Mouse (Mus musculus) heart, embryonic 16.5 days (tissue): Measurements from ENCODE around the gene Fhod1. TPM values are rescaled to one million over a fixed set of nuclear protein-coding genes. Genes with fewer than 3 reads are reported as not detected.

Experiments
- ATAC-seq: fragments of 200-750 bp; cut with Nextera tagmentation; replicated peaks from 2 replicates; pipeline ENCODE4 v1.8.0; 2017; ENCODE audit warnings: moderate number of reproducible peaks; ENCODE audit not compliant: insufficient read depth, low FRiP score; ENCODE audit errors: extremely low read depth
- H3K27ac ChIP-seq: fragments of 300-500 bp; sonication (generic); 2 replicates; pipeline ENCODE4 v1.5.1; 2014; ENCODE audit warnings: mild to moderate bottlenecking, low read length, control low read depth, moderate library complexity
- H3K27me3 ChIP-seq: fragments of 300-500 bp; sonication (generic); 2 replicates; pipeline ENCODE4 v1.6.1; 2014; ENCODE audit warnings: low read length, mixed read lengths; ENCODE audit not compliant: control insufficient read depth, insufficient read depth
- H3K36me3 ChIP-seq: fragments of 300-500 bp; sonication (generic); 2 replicates; pipeline ENCODE4 v1.6.1; 2014; ENCODE audit not compliant: control insufficient read depth, insufficient read depth
- H3K4me1 ChIP-seq: fragments of 300-500 bp; sonication (generic); 2 replicates; pipeline ENCODE4 v1.6.1; 2014; ENCODE audit warnings: low read length, mixed read lengths; ENCODE audit not compliant: control insufficient read depth, insufficient read depth
- H3K4me2 ChIP-seq: fragments of 300-500 bp; sonication (generic); 2 replicates; pipeline ENCODE4 v1.6.1; 2014; ENCODE audit warnings: low read depth, mild to moderate bottlenecking, control low read depth, low read length
- H3K4me3 ChIP-seq: fragments of 300-500 bp; sonication (generic); 2 replicates; pipeline ENCODE4 v1.5.1; 2014; ENCODE audit warnings: mild to moderate bottlenecking, control low read depth, low read length
- H3K9ac ChIP-seq: fragments of 300-500 bp; sonication (generic); 2 replicates; pipeline ENCODE4 v1.6.1; 2014; ENCODE audit warnings: low read length, control low read depth
- H3K9me3 ChIP-seq: fragments of 300-500 bp; sonication (generic); replicated peaks from 2 replicates; pipeline ENCODE4 v1.6.1; 2016; ENCODE audit warnings: low read length; ENCODE audit not compliant: control insufficient read depth
- WGBS: fragments of 180-500 bp; shearing (Covaris S2); extraction: QIAGEN DNeasy Blood & Tissue Kit; methylation state at CpG from one replicate; pipeline ENCODE4 v1.1.7; 2014; 5-methylcytosine and 5-hydroxymethylcytosine counted together
- polyA plus RNA-seq: library from polyadenylated mRNA; unstranded; fragments of >200 nt; fragmentation: Nextera tagmentation; extraction: Ambion mirVana; gene quantifications from 2 replicates; pipeline ENCODE4 v1.2.1, GENCODE M21; 2015

Fhod1 gene
- polyA plus RNA-seq, 1 experiment from 2014 or later, result 1.1 TPM

- H3K9me3 ChIP-seq, result no peaks in the 10 kb centered on the region
- no peak overlapping the region for H3K4me3 ChIP-seq
- peaks cover 3% of the 10 kb centered on the region; the same call in 1 of the 2 replicates for H3K4me1 ChIP-seq
- H3K36me3 ChIP-seq, result no peaks in the 10 kb centered on the region
- no peak overlapping the region for H3K9ac ChIP-seq
- H3K4me2 ChIP-seq, result no peak overlapping the region
- peak; percentile 58; the same call in 1 of the 2 replicates for ATAC-seq
- WGBS, result 67% methylated on average over 26 of the region's 26 CpGs
- no peak overlapping the region for H3K27ac ChIP-seq
- peaks cover 2% of the 10 kb centered on the region; the same call in 1 of the 2 replicates for H3K27me3 ChIP-seq
Observed at GRCm38 (mm10) chr8:105355179-105356024, 7.6 kb upstream of the Fhod1 start.

DNA sequence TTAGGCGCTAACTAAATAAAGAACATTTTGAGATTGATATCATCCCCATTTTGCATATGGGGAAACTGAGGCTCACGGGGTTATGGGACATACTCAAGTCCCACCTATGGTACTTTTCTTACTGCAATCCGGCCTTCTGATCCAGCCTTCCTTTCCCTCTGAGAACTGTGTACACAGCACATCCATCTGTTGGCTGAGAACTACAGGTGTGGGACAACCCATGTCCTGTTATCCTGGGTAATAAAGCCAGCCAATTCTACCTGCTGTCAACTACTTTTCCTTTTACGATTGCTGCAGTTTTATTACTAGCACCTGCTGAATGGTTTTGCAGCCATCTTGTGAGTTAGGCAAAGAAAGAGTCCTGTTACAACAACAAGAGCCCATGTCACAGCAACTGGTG lies 6.8 kb upstream of the Fhod1 start:
- no peak overlapping the region for H3K4me2 ChIP-seq
- H3K27ac ChIP-seq, result no peak overlapping the region
- no peak overlapping the region for H3K4me3 ChIP-seq
- WGBS, result 87% methylated on average over 4 of the region's 4 CpGs
- H3K4me1 ChIP-seq, result peaks cover 11% of the 10 kb centered on the region
- peaks cover 2% of the 10 kb centered on the region; the same call in 1 of the 2 replicates for H3K27me3 ChIP-seq
- H3K9ac ChIP-seq, result no peak overlapping the region
- H3K9me3 ChIP-seq, result no peaks in the 10 kb centered on the region
- no peak for ATAC-seq
- no peaks in the 10 kb centered on the region for H3K36me3 ChIP-seq

DNA sequence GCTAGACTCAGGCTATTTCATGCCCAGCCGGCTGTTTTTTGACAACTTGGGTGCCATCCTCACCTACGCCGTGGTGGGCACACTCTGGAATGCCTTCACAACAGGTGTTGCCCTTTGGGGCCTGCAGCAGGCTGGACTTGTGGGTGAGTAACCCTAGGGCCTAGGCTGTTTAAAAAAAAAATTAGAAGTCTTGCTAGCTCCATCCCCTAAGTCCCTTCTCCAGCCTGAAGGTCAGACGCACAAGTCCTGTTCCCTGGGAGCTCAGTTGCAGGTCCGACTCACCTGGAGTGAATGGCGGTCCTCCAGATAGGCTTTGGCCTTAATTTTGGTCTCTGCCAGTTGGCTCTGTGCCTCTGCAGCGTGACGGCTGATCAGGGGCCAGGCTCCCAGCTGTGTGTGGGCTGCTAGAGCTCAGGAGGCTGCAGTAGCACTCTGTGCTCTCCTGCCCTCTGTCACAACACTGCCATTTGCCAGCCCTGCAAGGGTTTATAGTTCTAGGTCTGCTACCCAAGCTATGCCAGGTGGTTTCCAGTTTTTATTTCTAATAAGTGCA lies 5.9 kb upstream of the Fhod1 start:
- Histone ChIP-seq H3K9ac (no peak overlapping the region), H3K4me1 (peaks cover 13% of the 10 kb centered on the region), H3K4me2 (no peak overlapping the region), H3K27ac (no peak overlapping the region), H3K4me3 (no peak overlapping the region), H3K36me3 (no peaks in the 10 kb centered on the region), H3K27me3 (peaks cover 2% of the 10 kb centered on the region; the same call in 1 of the 2 replicates), H3K9me3 (no peaks in the 10 kb centered on the region)
- WGBS, result 62% methylated on average over 8 of the region's 8 CpGs
- ATAC-seq, result no peak

GRCm38 (mm10) chr8:105350186-105350585 lies 2.4 kb upstream of the Fhod1 start:
- no peak for ATAC-seq
- Histone ChIP-seq H3K27me3 (peaks cover 2% of the 10 kb centered on the region; the same call in 1 of the 2 replicates), H3K9ac (no peak overlapping the region; the same call in 1 of the 2 replicates), H3K36me3 (no peaks in the 10 kb centered on the region), H3K9me3 (no peaks in the 10 kb centered on the region), H3K27ac (no peak overlapping the region), H3K4me1 (peaks cover 33% of the 10 kb centered on the region), H3K4me3 (peak overlapping the region; percentile 73; the same call in 1 of the 2 replicates), H3K4me2 (peak overlapping the region; percentile 87)
- 26% methylated on average over 7 of the region's 7 CpGs for WGBS

GRCm38 (mm10) chr8:105349096-105349771 lies 1.5 kb upstream of the Fhod1 start:
- peaks cover 2% of the 10 kb centered on the region; the same call in 1 of the 2 replicates for H3K27me3 ChIP-seq
- no peaks in the 10 kb centered on the region for H3K36me3 ChIP-seq
- peak overlapping the region; percentile 73 for H3K9ac ChIP-seq
- WGBS, result under 1% methylated on average over 44 of the region's 48 CpGs
- H3K4me2 ChIP-seq, result peak overlapping the region; percentile 87
- H3K27ac ChIP-seq, result no peak overlapping the region
- peak overlapping the region; percentile 73 for H3K4me3 ChIP-seq
- H3K9me3 ChIP-seq, result no peaks in the 10 kb centered on the region
- ATAC-seq, result no peak
- peaks cover 42% of the 10 kb centered on the region for H3K4me1 ChIP-seq

DNA sequence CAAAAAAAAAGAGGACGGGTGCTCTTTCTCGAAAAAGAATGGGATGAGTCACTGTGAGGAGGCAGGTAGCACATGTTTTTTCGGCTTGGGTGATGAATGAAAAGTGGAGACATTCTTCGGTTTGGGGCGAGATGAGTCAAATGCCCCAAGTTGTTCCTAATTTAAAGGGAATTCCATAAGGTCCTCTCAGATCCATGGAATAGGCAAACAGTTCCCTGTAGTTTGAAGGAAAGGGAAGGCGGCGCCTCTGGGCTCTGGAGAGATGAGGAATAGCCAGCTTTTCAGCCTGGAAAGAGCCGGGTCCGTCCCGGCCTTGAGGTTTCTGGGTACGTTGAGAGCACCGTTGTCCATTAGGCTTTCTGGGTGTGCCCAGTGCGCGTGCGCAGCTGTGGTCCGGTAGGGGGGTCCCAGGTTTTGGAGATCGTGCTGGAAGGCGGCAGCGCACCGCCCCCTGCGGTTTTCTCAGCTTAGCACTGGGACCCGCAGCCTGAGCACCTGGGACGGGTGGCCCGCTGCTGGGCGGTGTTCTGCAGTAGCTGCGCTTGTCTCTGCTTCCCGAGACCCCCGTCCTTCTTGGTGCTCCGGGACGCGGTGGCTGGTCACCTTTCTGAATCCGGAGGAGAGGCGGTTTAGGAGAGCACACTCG lies 820 bp upstream of the Fhod1 start, which contains the start of gene Slc9a5:
Gene Slc9a5, plus strand, starts transcription at position 394 of the 646 bp plus-strand sequence.
- H3K27ac ChIP-seq, result peak within 1 kb of the TSS; percentile 92
- no peaks in the 10 kb centered on the region for H3K36me3 ChIP-seq
- no peaks in the 10 kb centered on the region for H3K9me3 ChIP-seq
- peak within 1 kb of the TSS; percentile 73 for H3K4me3 ChIP-seq
- peak within 1 kb of the TSS; percentile 87 for H3K4me2 ChIP-seq
- peaks cover 44% of the 10 kb centered on the region for H3K4me1 ChIP-seq
- under 1% methylated on average over 34 of the region's 34 CpGs for WGBS
- peaks cover 2% of the 10 kb centered on the region; the same call in 1 of the 2 replicates for H3K27me3 ChIP-seq
- peak within 1 kb of the TSS; percentile 87 for H3K9ac ChIP-seq
- ATAC-seq, result no peak

- peak overlapping the region; percentile 92 for H3K27ac ChIP-seq
- ATAC-seq, result peak; percentile 39
- H3K9ac ChIP-seq, result peak overlapping the region; percentile 87
- H3K36me3 ChIP-seq, result no peaks in the 10 kb centered on the region
- 2% methylated on average over 34 of the region's 34 CpGs for WGBS
- peaks cover 44% of the 10 kb centered on the region for H3K4me1 ChIP-seq
- H3K4me2 ChIP-seq, result peak overlapping the region; percentile 87
- peaks cover 2% of the 10 kb centered on the region; the same call in 1 of the 2 replicates for H3K27me3 ChIP-seq
- no peaks in the 10 kb centered on the region for H3K9me3 ChIP-seq
- H3K4me3 ChIP-seq, result peak overlapping the region; percentile 73
Observed at GRCm38 (mm10) chr8:105346611-105347427, 934 bp downstream of the Fhod1 start.
